Mouse (Mus musculus): Measurements from ENCODE around the gene Slc6a11.

DNA sequence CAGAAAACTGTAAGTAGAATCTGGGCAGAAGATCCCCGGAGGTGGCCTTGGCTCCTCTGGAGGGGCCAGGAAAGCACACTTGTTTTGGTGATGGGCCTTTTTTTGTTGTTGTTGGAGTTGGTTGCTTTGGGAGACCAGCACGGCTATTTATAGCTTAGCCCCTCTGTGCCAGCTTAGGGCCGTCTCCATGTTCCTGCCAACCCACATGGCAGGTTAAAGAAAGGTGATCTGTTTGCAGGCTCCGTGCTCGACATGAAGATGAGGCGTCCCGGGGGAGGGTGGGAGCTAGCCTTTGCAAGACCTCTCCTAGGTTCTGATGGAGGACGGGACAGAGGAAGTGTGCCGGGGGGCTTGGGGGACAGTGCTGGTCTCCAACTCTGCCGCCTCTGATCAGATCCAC is 24.7 kb downstream of the Slc6a11 start:
- no peak for TF ChIP-seq CTCF (IDR thresholded peaks at IDR 0.05; ENCODE audit: low read depth)
- no peak for TF ChIP-seq EP300 (IDR thresholded peaks at IDR 0.05; ENCODE audit: low read depth)
